ENCODE assay signal across 23 mouse cellular contexts in the genomic region with DNA sequence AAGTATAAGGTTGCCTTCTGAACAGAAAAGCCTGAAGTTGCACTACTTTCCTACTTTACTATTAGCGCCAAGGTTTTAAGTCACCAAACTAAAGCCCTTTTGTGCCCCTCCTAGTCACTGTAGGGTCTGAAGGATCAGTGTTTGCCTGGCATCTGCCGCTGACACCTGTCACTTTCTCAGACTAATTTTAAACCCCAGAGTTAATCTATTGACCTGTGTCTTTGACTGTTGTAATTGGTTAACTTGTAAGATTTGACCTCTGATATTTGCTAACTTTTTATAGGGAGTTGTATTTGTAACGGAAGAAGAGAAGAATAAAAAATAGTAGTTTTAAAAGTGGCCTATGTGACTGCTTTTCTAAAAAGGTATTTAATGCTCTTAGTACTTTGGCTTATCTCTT. TPM values are rescaled to one million over a fixed set of nuclear protein-coding genes. Genes with fewer than 3 reads are reported as not detected.
DNase-seq lines count a peak whose midpoint lies in the region; ATAC-seq and TF ChIP-seq lines count a peak whose summit lies in the region.
"Had no signal": no experiment of that assay in that cellular context is flagged by ENCODE, and none has a peak within 500 bp of the region (broad histone marks: within the 10 kb centered on the region; RNA-seq: fewer than 3 reads in every experiment).

No protein-coding gene starts in this region.

- H3K9ac ChIP-seq in liver, adult 2 months (ENCODE audit: low read depth, low read length) = no peak overlapping the region
- H3K9ac ChIP-seq in liver, embryonic 11.5 days (ENCODE audit: low read depth, low read length) = no peak overlapping the region
- H3K9ac ChIP-seq: embryonic facial prominence, embryonic 13.5 days; embryonic facial prominence, embryonic 15.5 days; forebrain, embryonic 12.5 days had no signal

- H3K79me2 ChIP-seq in liver, adult 2 months (ENCODE audit: control insufficient read depth, insufficient read depth, low read length) = no peaks in the 10 kb centered on the region; the same call in 1 of the 2 replicates

- H3K36me3 ChIP-seq in kidney, adult 2 months (ENCODE audit: control insufficient read depth, insufficient read depth, low read length) = peaks cover 7% of the 10 kb centered on the region
- peaks cover 39% of the 10 kb centered on the region for H3K36me3 ChIP-seq in liver, adult 2 months (ENCODE audit: control insufficient read depth, insufficient read depth, low read length)
- H3K36me3 ChIP-seq in liver, embryonic 11.5 days (ENCODE audit: control insufficient read depth, insufficient read depth, low read length) = peaks cover 27% of the 10 kb centered on the region

- H3K27ac ChIP-seq in kidney, adult 2 months (ENCODE audit: insufficient read depth, low read depth, low read length) = no peak overlapping the region
- no peak overlapping the region for H3K27ac ChIP-seq in liver, adult 2 months (replicated peaks; ENCODE audit: insufficient read depth, low read depth, low read length)
- H3K27ac ChIP-seq in liver, embryonic 11.5 days (ENCODE audit: low read depth, low read length) = no peak overlapping the region
- H3K27ac ChIP-seq: embryonic facial prominence, embryonic 13.5 days; embryonic facial prominence, embryonic 15.5 days; forebrain, embryonic 10.5 days; forebrain, embryonic 12.5 days had no signal

- H3K4me3 ChIP-seq in kidney, adult 2 months (ENCODE audit: insufficient read depth, low read depth, low read length) = no peak overlapping the region
- no peak overlapping the region for H3K4me3 ChIP-seq in liver, adult 2 months (ENCODE audit: insufficient read depth, low read depth, low read length)
- H3K4me3 ChIP-seq in liver, embryonic 11.5 days (ENCODE audit: low read depth, low read length) = no peak overlapping the region
- H3K4me3 ChIP-seq: embryonic facial prominence, embryonic 13.5 days; embryonic facial prominence, embryonic 15.5 days; erythroblast, embryonic 14.5 days; forebrain, embryonic 10.5 days; forebrain, embryonic 12.5 days had no signal

- H3K4me2 ChIP-seq in liver, embryonic 11.5 days = no peak overlapping the region
- H3K4me2 ChIP-seq: embryonic facial prominence, embryonic 13.5 days; embryonic facial prominence, embryonic 15.5 days; forebrain, embryonic 12.5 days had no signal

- ATAC-seq in liver, embryonic 11.5 days (replicated peaks; ENCODE audit: low FRiP score) = no peak
- ATAC-seq: forebrain, embryonic 14.5 days had no signal

- H3K4me1 ChIP-seq in kidney, adult 2 months (ENCODE audit: control insufficient read depth, insufficient read depth, low read length) = peaks cover 18% of the 10 kb centered on the region; the same call in 1 of the 2 replicates
- H3K4me1 ChIP-seq in liver, adult 2 months (ENCODE audit: control insufficient read depth, insufficient read depth, low read length) = peaks cover 12% of the 10 kb centered on the region
- no peaks in the 10 kb centered on the region for H3K4me1 ChIP-seq in liver, embryonic 11.5 days (replicated peaks; ENCODE audit: control insufficient read depth, insufficient read depth, low read length)
- H3K4me1 ChIP-seq: embryonic facial prominence, embryonic 13.5 days; embryonic facial prominence, embryonic 15.5 days; forebrain, embryonic 10.5 days; forebrain, embryonic 12.5 days had no signal

- 61% methylated on average over 3 of the region's 3 CpGs for WGBS in kidney, adult 2 months
- 37% methylated on average over 3 of the region's 3 CpGs for WGBS in liver, adult 2 months
- WGBS in liver, embryonic 11.5 days = 93% methylated on average over 3 of the region's 3 CpGs

- no peaks in the 10 kb centered on the region for H3K27me3 ChIP-seq in kidney, adult 2 months (replicated peaks; ENCODE audit: control insufficient read depth, insufficient read depth, low read length)
- no peaks in the 10 kb centered on the region for H3K27me3 ChIP-seq in liver, adult 2 months (ENCODE audit: control insufficient read depth, insufficient read depth, low read length)
- H3K27me3 ChIP-seq in liver, embryonic 11.5 days (replicated peaks; ENCODE audit: control insufficient read depth, insufficient read depth, low read length) = no peaks in the 10 kb centered on the region
- H3K27me3 ChIP-seq: embryonic facial prominence, embryonic 13.5 days; embryonic facial prominence, embryonic 15.5 days; forebrain, embryonic 12.5 days had no signal

- peak; percentile 65 for DNase-seq in kidney, adult 2 months
- DNase-seq in kidney, adult 11 months = no peak
- DNase-seq in liver, adult 2 months (ENCODE audit: extremely low read depth, low read depth, low spot score) = peak; percentile 71
- DNase-seq in liver, embryonic 11.5 days (ENCODE audit: low spot score) = no peak
- peak; percentile 27 for DNase-seq in retina, postnatal 1 day
- DNase-seq in retina, embryonic 14.5 days (ENCODE audit: low spot score) = no peak
- DNase-seq: adrenal gland, adult 2 months; adrenal gland, postnatal 10 days; adrenal gland, postnatal 25 days; cerebellum, adult 11 months; cerebellum, adult 18-20 months; cerebellum, adult 8-10 months; cerebellum, adult 9-11 months; cerebellum, postnatal 14 days; cerebellum, postnatal 36 days; embryo, embryonic 11 days had no signal

- no peak for TF ChIP-seq CTCF in kidney, adult 2 months (conservative IDR thresholded peaks at IDR 0.05; ENCODE audit: insufficient read depth, insufficient read length, low read depth, low read length)
- TF ChIP-seq CTCF in liver, adult 2 months (IDR thresholded peaks at IDR 0.05; ENCODE audit: low read depth, low read length) = no peak

- H3K9me3 ChIP-seq in liver, embryonic 11.5 days (ENCODE audit: control insufficient read depth, low read length) = no peaks in the 10 kb centered on the region
- H3K9me3 ChIP-seq: embryonic facial prominence, embryonic 13.5 days; embryonic facial prominence, embryonic 15.5 days; forebrain, embryonic 10.5 days; forebrain, embryonic 12.5 days had no signal

- TF ChIP-seq POLR2A in kidney, adult 2 months (IDR thresholded peaks at IDR 0.05; ENCODE audit: low read depth, low read length) = no peak
- no peak for TF ChIP-seq POLR2A in liver, adult 2 months (IDR thresholded peaks at IDR 0.05; ENCODE audit: extremely low read depth, insufficient read depth, low read length)

RNA-seq across cellular contexts. Expression of gene Il17ra, which starts 24.9 kb away (rescaled TPM):
- 36.1 and 37.2 TPM in 2 replicates for polyA plus RNA-seq in kidney, adult 2 months (2012; rRNA removed)
- 3.6 and 6.5 TPM in 2 replicates for total RNA-seq in liver, adult 2 months (2014; rRNA removed)
- polyA plus RNA-seq in liver, adult 2 months (2012; rRNA removed) = 13.2 and 20.7 TPM in 2 replicates
- polyA plus RNA-seq in liver, embryonic 11.5 days (2014; fragmentation: Nextera tagmentation; extraction: Ambion mirVana) = 6.8 and 8.7 TPM in 2 replicates

RNA-seq across cellular contexts. Expression of gene Tmem121b, which starts 55.4 kb away (rescaled TPM):
- polyA plus RNA-seq in kidney, adult 2 months (2012; rRNA removed) = 0.01 and 0.05 TPM in 2 replicates
- under 0.01 TPM in 1 of 2 replicates, not detected in the other for total RNA-seq in liver, adult 2 months (2014; rRNA removed)
- not detected in 2 replicates for polyA plus RNA-seq in liver, adult 2 months (2012; rRNA removed)
- 0.07 TPM in 1 of 2 replicates, not detected in the other for polyA plus RNA-seq in liver, embryonic 11.5 days (2014; fragmentation: Nextera tagmentation; extraction: Ambion mirVana)
- total RNA-seq: adrenal gland, postnatal 25 days; MEL had no signal
- polyA plus RNA-seq: erythroblast, embryonic 14.5 days had no signal

Comparison
In these comparisons a context has a peak if more than half of its experiments do, and no peak if none do; other contexts are left out.
1. DNase-seq: peak in kidney, adult 2 months (single experiment), liver, adult 2 months (single experiment) and retina, postnatal 1 day (single experiment); none in kidney, adult 11 months (single experiment), liver, embryonic 11.5 days (single experiment) and retina, embryonic 14.5 days (single experiment).